Mouse (Mus musculus): ENCODE measurements at regions not wholly inside any gene's neighbourhood (a gene's known extent, or its start where the extent isn't known, plus 50 kb on each side); places are given as distances from the start of the nearest gene placed in this dataset.

GRCm38 (mm10) chr8:34320158-34320587 is 208.6 kb upstream of the Gm10131 start:
- TF ChIP-seq MAFK (IDR thresholded peaks at IDR 0.05; ENCODE audit: insufficient read depth, low read depth, low read length) (no peak), CHD2 (IDR thresholded peaks at IDR 0.05; ENCODE audit: low read depth, low read length) (no peak), ZNF384 (IDR thresholded peaks at IDR 0.05; ENCODE audit: low read depth, low read length) (no peak), HCFC1 (IDR thresholded peaks at IDR 0.05; ENCODE audit: borderline replicate concordance, insufficient read depth, low read length) (no peak)

All from ES-E14 (cell line).